Mouse (Mus musculus) midbrain, postnatal 0 days (tissue): ENCODE measurements around the gene Rnf103. TPM values are rescaled to one million over a fixed set of nuclear protein-coding genes. Genes with fewer than 3 reads are reported as not detected.

Experiments
- ATAC-seq: fragments of 200-750 bp; cut with Nextera tagmentation; 2 replicates; pipeline ENCODE4 v1.8.0; 2017; ENCODE audit warnings: moderate number of reproducible peaks, mild to moderate bottlenecking, moderate TSS enrichment, moderate library complexity; ENCODE audit not compliant: low FRiP score
- DNase-seq: peaks from one replicate; pipeline ENCODE4 v3.0.0-alpha.2; 2015; ENCODE audit warnings: low spot score
- H3K27ac ChIP-seq: fragments of 300-500 bp; sonication (generic); 2 replicates; pipeline ENCODE4 v1.5.1; 2014; ENCODE audit warnings: low read depth, mild to moderate bottlenecking, low read length, mixed read lengths
- H3K27me3 ChIP-seq: fragments of 300-500 bp; sonication (generic); 2 replicates; pipeline ENCODE4 v1.6.1; 2014; ENCODE audit warnings: low read length, control low read depth, mixed read lengths; ENCODE audit not compliant: insufficient read depth
- H3K36me3 ChIP-seq: fragments of 300-500 bp; sonication (generic); 2 replicates; pipeline ENCODE4 v1.6.1; 2014; ENCODE audit warnings: low read length, control low read depth, mixed read lengths; ENCODE audit not compliant: insufficient read depth
- H3K4me1 ChIP-seq: fragments of 300-500 bp; sonication (generic); 2 replicates; pipeline ENCODE4 v1.6.1; 2014; ENCODE audit warnings: mild to moderate bottlenecking, control low read depth, antibody characterized with exemption, low read length, mixed read lengths; ENCODE audit not compliant: insufficient read depth
- H3K4me2 ChIP-seq: fragments of 300-500 bp; sonication (generic); 2 replicates; pipeline ENCODE4 v1.6.1; 2014; ENCODE audit warnings: low read depth, mild to moderate bottlenecking, low read length, mixed read lengths; ENCODE audit not compliant: poor library complexity, severe bottlenecking
- H3K4me3 ChIP-seq: fragments of 300-500 bp; sonication (generic); 2 replicates; pipeline ENCODE4 v1.5.1; 2014; ENCODE audit warnings: low read depth, mild to moderate bottlenecking, low read length, moderate library complexity
- H3K9ac ChIP-seq: fragments of 300-500 bp; sonication (generic); replicated peaks from 2 replicates; pipeline ENCODE4 v1.6.1; 2014; ENCODE audit warnings: mild to moderate bottlenecking, low read length, moderate library complexity, mixed read lengths; ENCODE audit not compliant: poor library complexity, severe bottlenecking
- H3K9me3 ChIP-seq: fragments of 300-500 bp; sonication (generic); 2 replicates; pipeline ENCODE4 v1.6.1; 2016; ENCODE audit warnings: low read length, control low read depth
- CTCF ChIP-seq: IDR thresholded peaks from 2 replicates; pipeline ENCODE4 v1.5.1; 2016; ENCODE audit warnings: antibody characterized with exemption, mild to moderate bottlenecking
- WGBS: fragments of 180-500 bp; shearing (Covaris S2); extraction: QIAGEN DNeasy Blood & Tissue Kit; methylation state at CpG from one replicate; pipeline ENCODE4 v1.1.7; 2014; 5-methylcytosine and 5-hydroxymethylcytosine counted together
- polyA plus RNA-seq: library from polyadenylated mRNA; unstranded; fragments of >200 nt; fragmentation: Nextera tagmentation; extraction: Ambion mirVana; gene quantifications from 2 replicates; pipeline ENCODE4 v1.2.1, GENCODE M21; 2015
- total RNA-seq: library from RNA; depleted of rRNA; stranded (reverse); fragments of >200 nt; gene quantifications from 2 replicates; pipeline ENCODE4 v1.2.3, GENCODE M21; 2014

Gene Rnf103
- total and polyA plus RNA-seq, 2 experiments from 2014 or later, result 23.2 to 33.9 TPM

DNA sequence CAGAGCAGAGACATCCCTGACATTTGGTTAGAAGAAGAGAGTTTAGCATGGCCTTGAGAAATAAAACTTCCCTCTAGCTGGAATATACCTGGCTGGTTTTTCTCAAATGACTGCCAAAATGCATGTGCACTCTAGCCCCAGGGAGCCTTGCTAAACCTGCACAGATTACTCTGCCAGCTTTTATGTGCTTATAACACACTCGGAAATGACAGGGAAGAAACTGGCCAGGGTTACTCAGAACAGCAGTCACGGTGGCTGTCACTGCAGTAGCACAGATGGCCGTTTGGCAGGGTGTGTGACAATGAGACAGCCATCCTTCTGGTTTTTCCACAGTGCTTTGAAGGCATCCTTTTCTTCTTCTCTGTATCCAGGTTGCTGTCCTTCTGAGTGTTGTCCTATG is 31.9 kb downstream of the Rnf103 start:
- Histone ChIP-seq H3K4me1 (no peaks in the 10 kb centered on the region), H3K27ac (no peak overlapping the region), H3K9me3 (no peaks in the 10 kb centered on the region), H3K27me3 (no peaks in the 10 kb centered on the region), H3K36me3 (peaks cover 12% of the 10 kb centered on the region; the same call in 1 of the 2 replicates), H3K4me3 (no peak overlapping the region), H3K9ac (no peak overlapping the region), H3K4me2 (no peak overlapping the region)
- TF ChIP-seq CTCF, result no peak
- ATAC-seq (no peak), DNase-seq (peak; percentile 75)
- WGBS, result 52% methylated on average over 3 of the region's 3 CpGs

DNA sequence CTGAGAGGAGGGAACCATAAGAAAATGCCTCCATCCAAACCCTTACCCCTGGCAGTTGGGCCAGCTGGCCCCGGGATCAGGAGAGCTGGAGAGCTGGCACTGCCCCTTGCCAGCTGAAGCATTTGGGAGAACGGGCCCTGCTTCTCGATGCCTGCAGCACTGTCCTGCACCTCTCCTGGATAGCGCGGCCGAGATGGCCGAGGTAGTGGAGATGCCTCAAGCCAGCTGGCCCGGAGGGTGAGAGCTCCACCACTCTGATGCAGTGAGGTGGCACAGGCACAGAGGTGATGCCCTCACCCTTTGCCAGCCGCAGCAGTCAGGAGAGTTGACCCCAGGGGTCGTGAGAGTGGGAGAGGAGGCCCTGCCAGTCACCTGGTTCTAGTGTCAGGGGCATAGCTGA is 33.4 kb downstream of the Rnf103 start:
- H3K36me3 ChIP-seq, result peaks cover 12% of the 10 kb centered on the region; the same call in 1 of the 2 replicates
- H3K9me3 ChIP-seq, result no peaks in the 10 kb centered on the region
- DNase-seq (no peak), ATAC-seq (no peak)
- H3K4me2 ChIP-seq, result no peak overlapping the region
- TF ChIP-seq CTCF, result no peak
- no peaks in the 10 kb centered on the region for H3K27me3 ChIP-seq
- WGBS, result 92% methylated on average over 10 of the region's 10 CpGs
- H3K9ac ChIP-seq, result no peak overlapping the region
- H3K27ac ChIP-seq, result no peak overlapping the region
- H3K4me1 ChIP-seq, result no peaks in the 10 kb centered on the region
- H3K4me3 ChIP-seq, result no peak overlapping the region

DNA sequence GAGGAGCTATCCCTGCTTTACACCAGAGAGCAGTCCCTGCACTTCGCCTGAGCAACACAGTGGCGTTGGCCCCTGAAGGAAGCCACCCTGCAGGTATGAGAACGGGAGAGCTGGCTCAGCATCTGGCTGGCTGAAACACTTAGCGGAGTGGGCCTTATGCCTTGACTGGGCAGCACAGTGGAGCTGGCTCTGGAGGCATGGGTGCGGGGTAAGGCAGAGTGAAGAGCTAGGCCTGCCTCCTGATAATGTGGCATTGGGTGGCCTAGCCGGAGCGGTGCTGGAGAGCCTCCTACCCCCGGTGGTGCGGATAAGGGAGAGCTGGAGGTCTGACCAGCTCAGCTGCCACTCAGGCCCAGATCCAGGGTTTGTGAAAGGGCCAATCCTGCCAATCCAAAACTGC is 34.1 kb downstream of the Rnf103 start:
- H3K4me2 ChIP-seq, result no peak overlapping the region
- ATAC-seq, result no peak
- 89% methylated on average over 9 of the region's 9 CpGs for WGBS

DNA sequence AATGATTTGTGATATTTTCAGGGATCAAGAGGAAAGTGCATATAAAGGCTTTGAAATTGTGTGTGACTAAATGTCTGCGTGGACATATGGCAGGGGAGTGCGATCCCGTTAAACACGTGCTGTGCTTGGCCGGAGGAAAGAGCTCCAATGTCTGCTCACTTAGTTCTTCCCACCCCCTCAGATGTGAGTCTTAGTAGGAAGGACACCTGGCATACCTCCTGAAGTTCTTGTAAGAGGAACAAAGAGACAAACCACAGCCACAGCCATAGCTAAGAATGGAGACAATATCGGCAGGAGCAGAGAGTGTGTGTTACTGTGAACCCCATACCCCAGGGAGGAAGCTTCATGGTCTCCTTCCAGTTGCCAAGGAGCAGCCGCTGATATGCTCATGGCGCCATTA is 36.5 kb downstream of the Rnf103 start:
- H3K9ac ChIP-seq, result no peak overlapping the region
- ATAC-seq (no peak), DNase-seq (peak; percentile 8)
- no peak for TF ChIP-seq CTCF
- no peak overlapping the region for H3K27ac ChIP-seq
- H3K9me3 ChIP-seq, result no peaks in the 10 kb centered on the region
- no peak overlapping the region for H3K4me3 ChIP-seq
- 88% methylated on average over 8 of the region's 8 CpGs for WGBS
- no peak overlapping the region for H3K4me2 ChIP-seq
- H3K27me3 ChIP-seq, result no peaks in the 10 kb centered on the region
- H3K4me1 ChIP-seq, result no peaks in the 10 kb centered on the region
- peaks cover 9% of the 10 kb centered on the region; the same call in 1 of the 2 replicates for H3K36me3 ChIP-seq

More for the DNA sequence above, 34.1 kb downstream of the Rnf103 start:
- DNase-seq, result no peak
- peaks cover 12% of the 10 kb centered on the region; the same call in 1 of the 2 replicates for H3K36me3 ChIP-seq
- no peaks in the 10 kb centered on the region for H3K9me3 ChIP-seq
- no peak overlapping the region for H3K9ac ChIP-seq
- H3K4me3 ChIP-seq, result no peak overlapping the region
- TF ChIP-seq CTCF, result no peak
- no peak overlapping the region for H3K27ac ChIP-seq
- H3K27me3 ChIP-seq, result no peaks in the 10 kb centered on the region
- no peaks in the 10 kb centered on the region for H3K4me1 ChIP-seq

DNA sequence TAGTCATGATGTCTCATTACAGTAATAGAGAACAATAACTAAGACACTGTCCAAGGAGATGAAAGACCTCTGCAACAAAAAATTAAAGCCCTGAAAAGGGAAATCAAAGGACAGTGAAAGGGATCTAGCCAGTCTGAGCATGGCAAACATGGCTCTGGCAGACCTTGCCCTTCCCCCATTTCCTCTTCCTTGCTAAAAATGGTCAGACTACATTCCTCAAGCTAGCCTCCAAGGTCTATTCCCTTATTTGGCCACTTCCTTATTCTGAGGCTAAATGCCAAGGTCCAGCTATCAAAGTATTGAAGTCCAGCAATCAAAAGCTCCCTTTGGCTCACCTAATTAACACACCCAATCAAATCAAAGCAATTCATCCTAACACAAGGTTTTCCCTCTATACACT is 43.6 kb downstream of the Rnf103 start:
- Histone ChIP-seq H3K4me2 (no peak overlapping the region), H3K4me3 (no peak overlapping the region), H3K27ac (no peak overlapping the region), H3K36me3 (no peaks in the 10 kb centered on the region), H3K9me3 (no peaks in the 10 kb centered on the region), H3K27me3 (no peaks in the 10 kb centered on the region), H3K9ac (no peak overlapping the region), H3K4me1 (no peaks in the 10 kb centered on the region)
- ATAC-seq (no peak), DNase-seq (no peak)
- TF ChIP-seq CTCF, result no peak

DNA sequence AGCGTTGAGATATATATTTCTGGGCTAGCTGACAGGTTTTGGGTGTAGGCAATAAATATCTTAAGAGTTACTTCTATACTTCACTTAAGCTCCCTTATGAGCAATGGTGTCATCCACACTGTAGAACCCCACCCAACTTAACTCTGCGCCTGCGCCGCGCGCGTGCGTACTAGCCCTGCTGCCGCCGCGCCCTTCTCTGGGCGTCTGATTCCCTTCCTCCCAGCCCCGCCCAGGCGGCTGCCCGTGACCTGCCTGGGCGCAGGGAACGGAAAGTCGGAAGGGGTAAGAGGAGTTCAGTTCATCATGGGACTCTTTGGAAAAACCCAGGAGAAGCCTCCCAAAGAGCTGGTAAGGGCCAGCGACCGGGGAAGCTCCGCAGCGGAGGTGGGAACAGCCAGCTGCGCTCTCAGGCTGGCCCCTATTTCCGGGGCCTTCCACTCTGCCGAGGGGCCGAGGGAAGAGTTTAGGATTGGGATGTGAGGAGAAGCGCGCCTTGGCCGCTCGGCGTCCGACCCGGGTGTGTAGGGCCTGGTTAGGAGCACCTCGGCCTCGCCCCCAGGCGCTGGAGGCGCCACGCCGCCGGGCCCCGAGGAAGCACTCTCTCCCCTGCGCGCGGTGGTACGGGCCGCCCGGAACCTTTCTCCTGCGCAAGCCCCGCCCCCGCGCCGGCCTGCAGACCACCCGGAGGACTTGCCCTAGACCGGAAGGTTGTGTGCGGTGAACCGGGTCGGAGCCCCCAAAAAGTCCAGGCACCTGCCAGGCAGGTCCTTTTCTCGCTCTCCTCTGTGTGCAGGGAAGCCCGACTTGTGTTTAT is 50.2 kb downstream of the Rnf103 start, which contains the start of gene Chmp3:
Gene Chmp3, plus strand, starts transcription at position 112 of the 814 bp plus-strand sequence.
- Histone ChIP-seq H3K9me3 (no peaks in the 10 kb centered on the region), H3K9ac (peak within 1 kb of the TSS; percentile 95), H3K4me2 (peak within 1 kb of the TSS; percentile 47), H3K36me3 (no peaks in the 10 kb centered on the region), H3K4me1 (no peaks in the 10 kb centered on the region), H3K4me3 (peak within 1 kb of the TSS; percentile 82), H3K27ac (peak within 1 kb of the TSS; percentile 99), H3K27me3 (no peaks in the 10 kb centered on the region)
- TF ChIP-seq CTCF, result no peak
- DNase-seq, result peak; percentile 93
- WGBS, result under 1% methylated on average over 55 of the region's 59 CpGs
- peak; percentile 99 for ATAC-seq
